Mouse (Mus musculus): Measurements from ENCODE around the gene Enoph1. TPM values are rescaled to one million over a fixed set of nuclear protein-coding genes. Genes with fewer than 3 reads are reported as not detected.

The Enoph1 gene
- total RNA-seq, 1 experiment from 2014 or later, result 31.0 TPM

DNA sequence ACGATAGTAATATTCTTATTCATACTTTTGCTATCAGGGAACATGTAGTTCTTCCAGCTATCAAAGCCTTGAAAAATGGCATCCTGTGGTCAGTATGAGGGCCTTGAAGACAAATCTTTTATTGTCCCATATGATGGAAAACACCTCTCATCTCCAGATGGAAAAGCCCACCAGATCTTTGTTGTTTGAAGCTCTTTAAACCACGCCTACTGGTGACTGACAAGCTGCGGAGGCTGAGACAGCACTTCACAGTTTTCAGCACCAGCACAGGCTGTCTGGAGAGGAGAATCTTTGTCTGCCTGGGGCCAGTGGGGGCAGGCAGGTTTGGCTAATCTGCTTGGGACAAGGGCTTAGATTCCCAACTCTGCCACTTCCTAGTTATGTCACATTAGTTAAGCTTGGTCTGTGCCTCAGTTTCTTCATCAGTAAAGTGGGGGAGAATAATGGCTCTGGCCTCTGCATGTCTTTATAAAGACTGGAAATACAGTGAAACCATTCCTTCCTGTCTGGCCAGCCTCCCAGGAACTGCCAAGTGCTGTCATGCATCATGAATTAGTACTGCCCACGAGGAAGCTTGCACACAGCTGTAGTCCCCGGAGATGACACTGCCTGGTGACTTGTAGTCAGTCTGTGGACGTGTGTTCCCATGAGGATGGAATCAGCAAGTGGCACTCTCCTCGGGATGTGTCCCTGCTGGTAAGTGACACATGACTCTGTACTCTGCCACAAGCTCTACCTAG, 69.9 kb downstream of the Enoph1 start:
- ATAC-seq (replicated peaks; ENCODE audit: insufficient number of reproducible peaks, low FRiP score, low TSS enrichment, poor library complexity, severe bottlenecking), result no peak

DNA sequence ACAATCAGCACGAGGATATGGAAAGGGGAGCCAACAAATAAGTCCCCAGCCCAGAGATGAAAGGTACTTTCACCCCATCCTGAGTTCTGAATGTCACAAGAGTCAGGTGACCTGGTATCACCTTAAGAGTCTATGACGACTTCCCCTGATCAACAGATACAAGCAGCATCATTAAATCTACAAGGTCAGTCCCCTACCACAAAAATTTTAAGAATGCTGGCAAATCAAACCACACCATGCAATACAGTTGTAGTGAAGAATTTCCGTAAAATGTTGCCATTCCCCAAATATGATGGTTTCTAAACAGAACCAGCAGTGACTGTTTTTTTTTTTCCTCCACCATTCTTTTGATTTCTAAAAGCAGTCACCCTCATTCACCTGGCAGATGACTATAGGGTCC, 70.8 kb downstream of the Enoph1 start:
- no peak for ATAC-seq (replicated peaks; ENCODE audit: insufficient number of reproducible peaks, low FRiP score, low TSS enrichment, poor library complexity, severe bottlenecking)

DNA sequence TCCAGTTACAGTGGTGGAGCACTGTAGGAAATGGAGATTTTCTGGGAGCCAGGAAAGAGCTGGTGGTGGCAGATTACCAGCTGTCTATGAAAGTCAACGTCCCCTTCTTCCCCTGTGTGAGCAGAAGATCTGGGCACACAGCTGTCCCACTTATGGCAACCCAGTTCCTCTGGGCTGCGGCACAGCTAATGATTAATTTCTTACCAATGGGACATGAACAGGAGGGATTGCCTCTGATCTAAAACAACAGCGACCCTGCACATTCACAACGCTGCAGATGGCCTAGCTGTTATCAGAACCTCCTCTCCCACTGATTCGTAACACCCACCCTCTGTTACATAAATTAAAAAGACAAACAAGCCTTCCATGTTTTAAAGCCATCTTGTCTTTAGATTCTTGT, 73.6 kb downstream of the Enoph1 start:
- no peak for ATAC-seq (replicated peaks; ENCODE audit: insufficient number of reproducible peaks, low FRiP score, low TSS enrichment, poor library complexity, severe bottlenecking)

Other genes starting within 250 kb of the Enoph1 start
- gene Vamp9, start 133.7 kb upstream of the Enoph1 start, total RNA-seq (2017), result not detected in 3 replicates
- 67.5 to 152 TPM (median 113 TPM) in 3 replicates for gene Hnrnpd, start 61.0 kb upstream of the Enoph1 start, total RNA-seq (2017)
- 1.3 TPM in 1 of 3 replicates, not detected in the others for gene 4930524J08Rik, start 60.9 kb upstream of the Enoph1 start, total RNA-seq (2017)
- gene Hnrnpdl, start 321 bp upstream of the Enoph1 start, total RNA-seq (2017), result 526 to 624 TPM (median 546 TPM) in 3 replicates
- gene Tmem150c, start 119.8 kb downstream of the Enoph1 start, total RNA-seq (2017), result 0.49 to 0.53 TPM in 2 of 3 replicates, not detected in the other

Measured in monocyte, adult 5-6 weeks (primary cell).